Mouse (Mus musculus): ENCODE results near the gene Nes. TPM values are rescaled to one million over a fixed set of nuclear protein-coding genes. Genes with fewer than 3 reads are reported as not detected.
A peak's percentile ranks its signal among the peaks of the same experiment; 100 is the strongest.

Nes gene
- polyA plus RNA-seq, 1 experiment from 2014 or later: 22.2 TPM

GRCm38 (mm10) chr3:87934501-87934900 lies 36.4 kb upstream of the Nes start:
- Histone ChIP-seq H3K27me3 (replicated peaks; ENCODE audit: insufficient read depth, low read length) (no peaks in the 10 kb centered on the region), H3K36me3 (ENCODE audit: insufficient read depth, low read length) (peaks cover 18% of the 10 kb centered on the region), H3K4me2 (replicated peaks; ENCODE audit: low read depth, low read length) (no peak overlapping the region), H3K9me3 (ENCODE audit: low read length) (no peaks in the 10 kb centered on the region), H3K9ac (replicated peaks; ENCODE audit: low read depth) (no peak overlapping the region), H3K4me3 (ENCODE audit: low read depth, low read length) (no peak overlapping the region), H3K4me1 (ENCODE audit: insufficient read depth, low read depth, low read length) (no peaks in the 10 kb centered on the region), H3K27ac (ENCODE audit: low read length) (no peak overlapping the region)
- 58% methylated on average over 4 of the region's 4 CpGs for WGBS
- DNase-seq (ENCODE audit: low spot score) (no peak), ATAC-seq (no peak)
- peak; percentile 20; the same call in 1 of the 2 replicates for TF ChIP-seq CTCF (IDR thresholded peaks at IDR 0.05)
- no peak for TF ChIP-seq EP300 (IDR thresholded peaks at IDR 0.05)

- no peak for ATAC-seq
- Histone ChIP-seq H3K9me3 (ENCODE audit: low read length) (no peaks in the 10 kb centered on the region), H3K27ac (ENCODE audit: low read length) (no peak overlapping the region), H3K4me1 (ENCODE audit: insufficient read depth, low read depth, low read length) (no peaks in the 10 kb centered on the region), H3K36me3 (ENCODE audit: insufficient read depth, low read length) (peaks cover 20% of the 10 kb centered on the region), H3K9ac (replicated peaks; ENCODE audit: low read depth) (no peak overlapping the region), H3K4me3 (ENCODE audit: low read depth, low read length) (no peak overlapping the region), H3K4me2 (replicated peaks; ENCODE audit: low read depth, low read length) (no peak overlapping the region), H3K27me3 (replicated peaks; ENCODE audit: insufficient read depth, low read length) (no peaks in the 10 kb centered on the region)
- DNase-seq (ENCODE audit: low spot score): no peak
- WGBS: 74% methylated on average over 4 of the region's 4 CpGs
- TF ChIP-seq CTCF (IDR thresholded peaks at IDR 0.05) (no peak), EP300 (IDR thresholded peaks at IDR 0.05) (no peak)
Observed at GRCm38 (mm10) chr3:87935201-87935600, 35.7 kb upstream of the Nes start.

- H3K4me1 ChIP-seq (ENCODE audit: insufficient read depth, low read depth, low read length): no peaks in the 10 kb centered on the region
- no peak overlapping the region for H3K9ac ChIP-seq (replicated peaks; ENCODE audit: low read depth)
- no peak overlapping the region for H3K27ac ChIP-seq (ENCODE audit: low read length)
- no peak overlapping the region for H3K4me3 ChIP-seq (ENCODE audit: low read depth, low read length)
- peaks cover 20% of the 10 kb centered on the region for H3K36me3 ChIP-seq (ENCODE audit: insufficient read depth, low read length)
- DNase-seq (ENCODE audit: low spot score) (peak; percentile 88), ATAC-seq (peak; percentile 69)
- H3K27me3 ChIP-seq (replicated peaks; ENCODE audit: insufficient read depth, low read length): no peaks in the 10 kb centered on the region
- H3K4me2 ChIP-seq (replicated peaks; ENCODE audit: low read depth, low read length): no peak overlapping the region
- 94% methylated on average over 2 of the region's 2 CpGs for WGBS
- no peaks in the 10 kb centered on the region for H3K9me3 ChIP-seq (ENCODE audit: low read length)
- TF ChIP-seq EP300 (IDR thresholded peaks at IDR 0.05) (no peak), CTCF (IDR thresholded peaks at IDR 0.05) (peak; percentile 97)
Observed at GRCm38 (mm10) chr3:87935776-87936175, 35.1 kb upstream of the Nes start.

GRCm38 (mm10) chr3:87940611-87941010 lies 30.3 kb upstream of the Nes start:
- Histone ChIP-seq H3K4me3 (ENCODE audit: low read depth, low read length) (no peak overlapping the region), H3K27me3 (replicated peaks; ENCODE audit: insufficient read depth, low read length) (no peaks in the 10 kb centered on the region), H3K4me2 (replicated peaks; ENCODE audit: low read depth, low read length) (no peak overlapping the region), H3K4me1 (ENCODE audit: insufficient read depth, low read depth, low read length) (no peaks in the 10 kb centered on the region), H3K36me3 (ENCODE audit: insufficient read depth, low read length) (peaks cover 14% of the 10 kb centered on the region), H3K9ac (replicated peaks; ENCODE audit: low read depth) (no peak overlapping the region), H3K9me3 (ENCODE audit: low read length) (no peaks in the 10 kb centered on the region), H3K27ac (ENCODE audit: low read length) (no peak overlapping the region)
- TF ChIP-seq CTCF (IDR thresholded peaks at IDR 0.05): no peak
- no peak for TF ChIP-seq EP300 (IDR thresholded peaks at IDR 0.05)
- 74% methylated on average over 5 of the region's 5 CpGs for WGBS
- DNase-seq (ENCODE audit: low spot score) (no peak), ATAC-seq (no peak)

GRCm38 (mm10) chr3:87942471-87942870 lies 28.4 kb upstream of the Nes start:
- Histone ChIP-seq H3K4me1 (ENCODE audit: insufficient read depth, low read depth, low read length) (peaks cover 4% of the 10 kb centered on the region), H3K4me3 (ENCODE audit: low read depth, low read length) (no peak overlapping the region), H3K36me3 (ENCODE audit: insufficient read depth, low read length) (peaks cover 14% of the 10 kb centered on the region), H3K27me3 (replicated peaks; ENCODE audit: insufficient read depth, low read length) (no peaks in the 10 kb centered on the region), H3K9me3 (ENCODE audit: low read length) (no peaks in the 10 kb centered on the region), H3K9ac (replicated peaks; ENCODE audit: low read depth) (no peak overlapping the region), H3K27ac (ENCODE audit: low read length) (no peak overlapping the region), H3K4me2 (replicated peaks; ENCODE audit: low read depth, low read length) (no peak overlapping the region)
- DNase-seq (ENCODE audit: low spot score) (no peak), ATAC-seq (no peak)
- TF ChIP-seq EP300 (IDR thresholded peaks at IDR 0.05) (no peak), CTCF (IDR thresholded peaks at IDR 0.05) (no peak)
- 96% methylated on average over 2 of the region's 2 CpGs for WGBS

GRCm38 (mm10) chr3:87943586-87943985 lies 27.3 kb upstream of the Nes start:
- Histone ChIP-seq H3K27ac (ENCODE audit: low read length) (no peak overlapping the region), H3K4me1 (ENCODE audit: insufficient read depth, low read depth, low read length) (peaks cover 16% of the 10 kb centered on the region), H3K9ac (replicated peaks; ENCODE audit: low read depth) (no peak overlapping the region), H3K4me3 (ENCODE audit: low read depth, low read length) (no peak overlapping the region), H3K36me3 (ENCODE audit: insufficient read depth, low read length) (peaks cover 11% of the 10 kb centered on the region), H3K27me3 (replicated peaks; ENCODE audit: insufficient read depth, low read length) (peaks cover 7% of the 10 kb centered on the region; the same call in 1 of the 2 replicates), H3K4me2 (replicated peaks; ENCODE audit: low read depth, low read length) (no peak overlapping the region), H3K9me3 (ENCODE audit: low read length) (no peaks in the 10 kb centered on the region)
- 62% methylated on average over 7 of the region's 7 CpGs for WGBS
- ATAC-seq (no peak), DNase-seq (ENCODE audit: low spot score) (no peak)
- TF ChIP-seq EP300 (IDR thresholded peaks at IDR 0.05): no peak
- TF ChIP-seq CTCF (IDR thresholded peaks at IDR 0.05): no peak
